ENCODE assay signal across 9 mouse cellular contexts in the genomic region with DNA sequence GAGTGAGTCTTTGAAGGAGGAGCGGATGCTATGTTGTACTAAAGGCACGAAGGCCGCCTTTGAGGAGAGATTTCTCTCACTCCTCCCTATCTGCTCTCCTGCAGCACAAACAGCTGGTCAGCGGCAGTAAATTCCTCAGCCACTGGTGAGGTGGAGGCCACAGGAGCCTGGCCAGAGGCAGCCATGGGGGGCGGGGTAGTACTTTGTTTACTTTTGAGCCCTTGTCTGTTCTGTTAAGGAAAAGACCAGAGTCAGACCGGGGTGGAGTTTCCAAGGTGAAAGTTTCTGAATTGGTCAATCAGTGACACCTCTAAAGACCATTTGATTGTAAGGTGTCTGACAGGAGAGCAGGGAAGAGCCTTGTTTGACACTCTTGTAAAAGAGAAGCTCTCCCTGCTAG. TPM values are rescaled to one million over a fixed set of nuclear protein-coding genes. Genes with fewer than 3 reads are reported as not detected.
DNase-seq lines count a peak whose midpoint lies in the region; ATAC-seq lines count a peak whose summit lies in the region.
"Had no signal": no experiment of that assay in that cellular context is flagged by ENCODE, and none has a peak within 500 bp of the region (broad histone marks: within the 10 kb centered on the region; RNA-seq: fewer than 3 reads in every experiment).

No protein-coding gene starts in this region.

- peak; percentile 60 for DNase-seq in ovary, postnatal 36 days (ENCODE audit: low spot score)
- no peak for DNase-seq in ovary, postnatal 14 days (ENCODE audit: low spot score)
- peak; percentile 87 to 90 for DNase-seq in kidney, postnatal 25 days
- DNase-seq in midbrain, embryonic 11.5 days (ENCODE audit: low spot score, missing footprints) = no peak
- no peak for DNase-seq in cerebellum, postnatal 14 days
- DNase-seq in right cerebral cortex, postnatal 36 days (ENCODE audit: low spot score in 2 of 2) = no peak
- DNase-seq in frontal cortex, postnatal 10 days (ENCODE audit: low spot score in 2 of 2) = no peak

- peaks cover 69% of the 10 kb centered on the region for H3K4me1 ChIP-seq in heart, embryonic 15.5 days (replicated peaks)
- peaks cover 33% of the 10 kb centered on the region for H3K4me1 ChIP-seq in midbrain, embryonic 11.5 days (ENCODE audit: control insufficient read depth, insufficient read depth, low read length)

- H3K27ac ChIP-seq in heart, embryonic 15.5 days = peak overlapping the region; percentile 52
- H3K27ac ChIP-seq in midbrain, embryonic 11.5 days (ENCODE audit: low read depth, low read length) = no peak overlapping the region

- H3K4me3 ChIP-seq in heart, embryonic 15.5 days = peak overlapping the region; percentile 92
- H3K4me3 ChIP-seq in midbrain, embryonic 11.5 days (ENCODE audit: low read depth, low read length) = no peak overlapping the region

- peak overlapping the region; percentile 20; the same call in 1 of the 2 replicates for H3K9ac ChIP-seq in heart, embryonic 15.5 days
- H3K9ac ChIP-seq in midbrain, embryonic 11.5 days (ENCODE audit: low read length) = no peak overlapping the region

- H3K9me3 ChIP-seq in heart, embryonic 15.5 days (replicated peaks) = no peaks in the 10 kb centered on the region
- H3K9me3 ChIP-seq in midbrain, embryonic 11.5 days (ENCODE audit: control insufficient read depth, low read length) = no peaks in the 10 kb centered on the region

- no peaks in the 10 kb centered on the region for H3K27me3 ChIP-seq in heart, embryonic 15.5 days
- no peaks in the 10 kb centered on the region for H3K27me3 ChIP-seq in midbrain, embryonic 11.5 days (ENCODE audit: control insufficient read depth, insufficient read depth, low read length)
- H3K27me3 ChIP-seq: Patski had no signal

- no peaks in the 10 kb centered on the region for H3K36me3 ChIP-seq in heart, embryonic 15.5 days
- H3K36me3 ChIP-seq in midbrain, embryonic 11.5 days (ENCODE audit: control insufficient read depth, insufficient read depth, low read length) = no peaks in the 10 kb centered on the region

- H3K4me2 ChIP-seq in heart, embryonic 15.5 days = peak overlapping the region; percentile 69
- H3K4me2 ChIP-seq in midbrain, embryonic 11.5 days = peak overlapping the region; percentile 17; the same call in 1 of the 2 replicates

- no peak for ATAC-seq in heart, embryonic 15.5 days (replicated peaks; ENCODE audit: insufficient number of reproducible peaks, insufficient read depth, low FRiP score, low read depth)
- ATAC-seq in midbrain, embryonic 11.5 days (ENCODE audit: low FRiP score) = no peak
- ATAC-seq: Patski had no signal

- WGBS in heart, embryonic 15.5 days = 11% methylated on average over 6 of the region's 6 CpGs
- WGBS in midbrain, embryonic 11.5 days = 28% methylated on average over 6 of the region's 6 CpGs

RNA-seq across cellular contexts. Expression of a gene that starts 3.4 kb away (rescaled TPM):
- polyA plus RNA-seq in heart, embryonic 15.5 days (2015; fragmentation: Nextera tagmentation; extraction: Ambion mirVana) = 9.9 and 11.4 TPM in 2 replicates
- 14.0 and 15.1 TPM in 2 replicates for polyA plus RNA-seq in midbrain, embryonic 11.5 days (2014; fragmentation: Nextera tagmentation; extraction: Ambion mirVana)

Comparison
In these comparisons a context has a peak if more than half of its experiments do, and no peak if none do; other contexts are left out.
1. DNase-seq: peak in ovary, postnatal 36 days (single experiment) and kidney, postnatal 25 days (2 of 2); none in ovary, postnatal 14 days (single experiment), midbrain, embryonic 11.5 days (single experiment), cerebellum, postnatal 14 days (0 of 2), right cerebral cortex, postnatal 36 days (0 of 2) and frontal cortex, postnatal 10 days (0 of 2).